Mouse (Mus musculus) limb, embryonic 14.5 days (tissue): Measurements from ENCODE around the gene Amph. TPM values are rescaled to one million over a fixed set of nuclear protein-coding genes. Genes with fewer than 3 reads are reported as not detected.

ENCODE experiments used
- ATAC-seq: fragments of 200-750 bp; cut with Nextera tagmentation; 2 replicates; pipeline ENCODE4 v1.8.0; 2017; ENCODE audit warnings: low read depth, moderate number of reproducible peaks, moderate TSS enrichment; ENCODE audit not compliant: low FRiP score
- DNase-seq: peaks from one replicate; pipeline ENCODE4 v3.0.0-alpha.2; 2015; ENCODE audit warnings: low spot score
- H3K27ac ChIP-seq: fragments of 300-500 bp; sonication (generic); replicated peaks from 2 replicates; pipeline ENCODE4 v1.5.1; 2014; ENCODE audit warnings: low read depth, mild to moderate bottlenecking, low read length, moderate library complexity, mixed read lengths
- H3K27me3 ChIP-seq: fragments of 300-500 bp; sonication (generic); 2 replicates; pipeline ENCODE4 v1.6.1; 2014; ENCODE audit warnings: low read length, mixed read lengths; ENCODE audit not compliant: control insufficient read depth, insufficient read depth
- H3K36me3 ChIP-seq: fragments of 300-500 bp; sonication (generic); 2 replicates; pipeline ENCODE4 v1.6.1; 2014; ENCODE audit warnings: mild to moderate bottlenecking, low read length, moderate library complexity, mixed read lengths; ENCODE audit not compliant: control insufficient read depth, insufficient read depth
- H3K4me1 ChIP-seq: fragments of 300-500 bp; sonication (generic); 2 replicates; pipeline ENCODE4 v1.6.1; 2014; ENCODE audit warnings: antibody characterized with exemption, low read length, mixed read lengths; ENCODE audit not compliant: control insufficient read depth, insufficient read depth
- H3K4me2 ChIP-seq: fragments of 300-500 bp; sonication (generic); replicated peaks from 2 replicates; pipeline ENCODE4 v1.6.1; 2014; ENCODE audit warnings: low read depth, mild to moderate bottlenecking, low read length, moderate library complexity; ENCODE audit not compliant: severe bottlenecking
- H3K4me3 ChIP-seq: fragments of 300-500 bp; sonication (generic); replicated peaks from 2 replicates; pipeline ENCODE4 v1.5.1; 2014; ENCODE audit warnings: low read length
- H3K9ac ChIP-seq: fragments of 300-500 bp; sonication (generic); 2 replicates; pipeline ENCODE4 v1.6.1; 2014; ENCODE audit warnings: mild to moderate bottlenecking, low read depth, low read length, moderate library complexity; ENCODE audit not compliant: severe bottlenecking
- H3K9me3 ChIP-seq: fragments of 300-500 bp; sonication (generic); 2 replicates; pipeline ENCODE4 v1.6.1; 2016; ENCODE audit warnings: low read length; ENCODE audit not compliant: control insufficient read depth
- POLR2A ChIP-seq: fragments of 200-500 bp; IDR thresholded peaks from 2 replicates; pipeline ENCODE4 v1.8.0; 2012; ENCODE audit warnings: inconsistent platforms, mild to moderate bottlenecking, moderate library complexity, borderline replicate concordance; ENCODE audit not compliant: insufficient read depth, insufficient read length; ENCODE audit errors: extremely low read depth
- WGBS: fragments of 180-500 bp; shearing (Covaris S2); extraction: QIAGEN DNeasy Blood & Tissue Kit; methylation state at CpG from one replicate; pipeline ENCODE4 v1.1.7; 2014; 5-methylcytosine and 5-hydroxymethylcytosine counted together
- polyA plus RNA-seq, 2 experiments: library from polyadenylated mRNA; depleted of rRNA in 1 of 2; stranded (reverse) in 1 of 2; unstranded in 1 of 2; fragments of >200 nt; fragmentation: Nextera tagmentation in 1 of 2; extraction: Ambion mirVana in 1 of 2; gene quantifications; 2 replicates each; pipeline versions ENCODE4 v1.2.1 to v1.2.3; 2012 to 2014

Gene Amph
- polyA plus RNA-seq, 2 experiments: 1.3 to 2.2 TPM

DNA sequence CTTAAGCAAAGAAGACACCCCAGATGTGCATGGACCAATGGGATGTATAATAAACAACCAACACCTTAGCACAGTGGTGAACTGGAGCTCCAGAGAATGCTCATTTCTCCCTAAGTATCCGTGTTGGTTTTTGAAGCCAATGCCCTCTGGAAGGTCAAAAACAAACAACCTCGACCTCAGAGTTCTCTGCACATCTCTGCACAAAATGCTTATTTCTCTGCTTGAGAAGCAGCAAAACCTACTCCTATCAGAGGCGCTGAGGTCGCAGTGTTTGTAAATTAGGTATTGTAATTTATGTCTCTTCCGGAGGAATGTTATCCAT lies 985 bp downstream of the Amph start:
- no peak for TF ChIP-seq POLR2A

DNA sequence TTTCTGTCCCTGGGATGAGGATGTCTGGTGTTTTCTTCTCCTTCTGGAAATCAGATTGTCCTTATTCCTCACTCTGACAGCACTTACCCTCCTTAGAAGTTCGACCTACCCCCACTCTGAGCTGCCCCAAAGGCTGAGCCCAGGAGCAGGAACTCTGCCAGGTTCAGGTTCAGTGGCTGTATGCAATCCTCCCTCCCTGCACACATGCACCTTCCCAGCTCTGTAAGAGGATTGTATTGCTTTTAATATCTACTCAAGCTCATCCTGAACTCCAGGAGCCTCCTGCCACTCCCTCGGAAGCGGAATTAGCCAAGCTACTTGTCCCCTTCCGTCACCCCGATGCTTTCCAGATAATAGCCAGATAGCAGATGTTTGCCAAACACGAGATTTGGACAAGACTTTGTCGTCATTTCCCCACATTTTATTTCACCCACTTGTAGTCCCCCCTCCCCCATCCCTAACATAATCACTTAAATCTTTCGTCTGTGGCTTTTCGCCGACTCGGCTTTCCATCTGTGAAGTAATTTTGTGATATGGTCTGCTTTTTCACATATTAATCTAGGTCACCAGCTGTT lies 1.7 kb downstream of the Amph start:
- Histone ChIP-seq H3K4me3 (no peak overlapping the region), H3K4me1 (0 out of 2 replicates have a peak, but pooled peaks cover 6% of the 10 kb centered on the region), H3K9me3 (no peaks in the 10 kb centered on the region), H3K36me3 (no peaks in the 10 kb centered on the region), H3K9ac (no peak overlapping the region), H3K27me3 (peaks cover 31% of the 10 kb centered on the region; the same call in 1 of the 2 replicates), H3K27ac (no peak overlapping the region), H3K4me2 (no peak overlapping the region)
- no peak for TF ChIP-seq POLR2A
- DNase-seq (no peak), ATAC-seq (no peak)
- 57% methylated on average over 11 of the region's 11 CpGs for WGBS

More for the DNA sequence above, 985 bp downstream of the Amph start:
- Histone ChIP-seq H3K36me3 (no peaks in the 10 kb centered on the region), H3K4me3 (peak overlapping the region; percentile 61), H3K9ac (peak overlapping the region; percentile 59; the same call in 1 of the 2 replicates), H3K27me3 (peaks cover 31% of the 10 kb centered on the region; the same call in 1 of the 2 replicates), H3K9me3 (no peaks in the 10 kb centered on the region), H3K4me2 (peak overlapping the region; percentile 96), H3K27ac (no peak overlapping the region), H3K4me1 (0 out of 2 replicates have a peak, but pooled peaks cover 6% of the 10 kb centered on the region)
- 12% methylated on average over 5 of the region's 5 CpGs for WGBS
- ATAC-seq (no peak), DNase-seq (no peak)

- H3K4me1 ChIP-seq: 0 out of 2 replicates have a peak, but pooled peaks cover 4% of the 10 kb centered on the region
- no peak overlapping the region for H3K9ac ChIP-seq
- 86% methylated on average over 4 of the region's 4 CpGs for WGBS
- ATAC-seq: no peak
- H3K36me3 ChIP-seq: no peaks in the 10 kb centered on the region
- H3K27me3 ChIP-seq: peaks cover 16% of the 10 kb centered on the region; the same call in 1 of the 2 replicates
- H3K4me3 ChIP-seq: no peak overlapping the region
- no peak overlapping the region for H3K4me2 ChIP-seq
- no peak for DNase-seq
- H3K27ac ChIP-seq: no peak overlapping the region
- no peaks in the 10 kb centered on the region for H3K9me3 ChIP-seq
- TF ChIP-seq POLR2A: no peak
Observed at GRCm38 (mm10) chr13:18953575-18953974, 5.6 kb downstream of the Amph start.

DNA sequence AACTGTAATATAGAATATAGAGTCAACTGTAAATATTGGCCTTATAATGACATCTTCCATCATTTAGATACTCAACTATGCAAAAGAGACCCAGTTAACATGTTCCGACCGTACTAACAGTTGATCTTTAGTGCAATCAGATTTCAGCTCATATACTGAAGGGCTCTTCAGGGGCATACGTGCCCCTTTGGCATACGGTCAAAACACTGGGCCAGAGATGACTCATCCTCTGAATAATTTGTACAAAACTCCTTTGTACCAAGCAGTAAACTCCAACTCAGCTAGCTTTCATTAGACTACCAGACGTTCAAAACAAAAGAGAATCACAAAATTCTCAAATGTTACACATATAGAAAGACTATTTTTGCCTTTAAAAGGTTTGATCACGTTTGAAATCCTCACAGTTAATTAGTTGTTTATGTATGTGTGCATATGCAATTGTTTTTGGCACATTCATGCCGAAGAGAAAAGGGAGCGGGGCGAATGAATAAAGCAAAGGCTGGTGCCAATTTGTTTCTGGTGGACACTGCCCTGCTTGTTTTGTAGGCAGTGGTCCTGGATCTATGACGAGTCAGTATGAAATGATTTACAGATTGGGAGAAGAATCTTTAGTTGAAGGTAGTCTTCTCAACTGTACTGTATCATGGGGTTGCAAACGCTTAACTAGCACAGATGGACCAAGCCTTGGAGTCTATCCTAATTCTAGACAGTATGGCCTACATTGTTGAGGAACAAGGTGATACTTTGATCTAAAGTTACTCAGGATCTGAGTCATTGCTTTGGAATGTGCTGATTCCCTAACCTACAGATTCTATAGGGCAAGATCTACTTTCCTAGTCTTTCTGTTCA lies 8.3 kb downstream of the Amph start:
- H3K9ac ChIP-seq: no peak overlapping the region
- no peak for TF ChIP-seq POLR2A

GRCm38 (mm10) chr13:18957028-18957427 lies 9.0 kb downstream of the Amph start:
- no peak for ATAC-seq
- Histone ChIP-seq H3K4me3 (no peak overlapping the region), H3K27me3 (no peaks in the 10 kb centered on the region), H3K4me1 (no peaks in the 10 kb centered on the region), H3K9ac (no peak overlapping the region), H3K9me3 (no peaks in the 10 kb centered on the region), H3K36me3 (no peaks in the 10 kb centered on the region), H3K27ac (no peak overlapping the region), H3K4me2 (no peak overlapping the region)
- no peak for TF ChIP-seq POLR2A
- no peak for DNase-seq
- WGBS: 76% methylated on average over 3 of the region's 3 CpGs

More for the DNA sequence above, 8.3 kb downstream of the Amph start:
- WGBS: 83% methylated on average over 11 of the region's 11 CpGs
- Histone ChIP-seq H3K27me3 (no peaks in the 10 kb centered on the region), H3K4me1 (no peaks in the 10 kb centered on the region), H3K27ac (no peak overlapping the region), H3K9me3 (no peaks in the 10 kb centered on the region), H3K36me3 (no peaks in the 10 kb centered on the region), H3K4me2 (no peak overlapping the region), H3K4me3 (no peak overlapping the region)
- ATAC-seq: no peak
- no peak for DNase-seq
